ENCODE assay signal across 7 mouse cellular contexts in the genomic region with DNA sequence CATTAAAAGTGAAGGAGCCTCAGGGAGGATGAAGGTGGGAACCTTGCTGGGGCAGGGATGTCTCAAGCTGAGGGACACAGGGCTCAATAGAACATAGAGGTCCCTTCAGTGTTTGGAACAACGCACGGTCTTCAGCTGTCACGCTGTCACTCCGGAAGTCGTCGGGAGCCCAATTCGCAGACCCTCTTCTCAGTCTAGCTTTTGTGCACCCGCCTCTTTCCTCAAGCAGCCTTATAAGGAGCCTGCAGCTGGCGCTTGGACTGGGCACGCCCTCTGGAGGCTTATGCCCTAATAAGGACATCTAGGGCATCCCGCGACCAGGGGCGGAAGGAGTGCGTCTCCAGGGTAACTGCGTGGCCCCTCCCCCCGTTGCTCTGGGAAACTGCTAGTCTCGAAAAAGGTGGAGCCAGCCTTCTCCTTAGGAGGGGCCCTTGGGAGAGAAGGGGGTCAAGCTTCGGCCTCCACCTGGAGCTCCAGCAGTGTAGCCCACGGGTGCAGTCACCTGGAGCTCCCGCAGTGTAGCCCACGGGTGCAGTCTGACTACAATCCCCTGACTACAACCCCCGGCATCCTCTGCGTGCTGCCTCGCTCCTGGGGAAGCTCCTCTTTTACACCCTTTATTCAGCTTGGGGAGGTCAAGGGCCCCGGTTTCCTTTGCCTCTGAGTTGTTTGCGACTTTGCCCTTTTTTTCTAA. TPM values are rescaled to one million over a fixed set of nuclear protein-coding genes. Genes with fewer than 3 reads are reported as not detected.
DNase-seq lines count a peak whose midpoint lies in the region; ATAC-seq lines count a peak whose summit lies in the region.

No protein-coding gene starts in this region.

- H3K9ac ChIP-seq in intestine, embryonic 16.5 days (ENCODE audit: low read depth, low read length) = peak overlapping the region; percentile 71
- peak overlapping the region; percentile 63 for H3K9ac ChIP-seq in midbrain, embryonic 11.5 days (ENCODE audit: low read length)

- DNase-seq in adrenal gland, adult 2 months = peak; percentile 98
- DNase-seq in embryo, embryonic 9.5 days (ENCODE audit: extremely low spot score) = peak; percentile 98
- DNase-seq in gastrocnemius, postnatal 4 days (ENCODE audit: low spot score in 2 of 2) = peak; percentile 90 to 97
- peak; percentile 95 to 97 for DNase-seq in left cerebral cortex, postnatal 36 days (ENCODE audit: low spot score in 2 of 2)
- peak; percentile 100 for DNase-seq in midbrain, embryonic 11.5 days (ENCODE audit: low spot score, missing footprints)
- peak; percentile 98 for DNase-seq in skeletal muscle tissue, adult 2 months (ENCODE audit: low read depth, low spot score)

- no peaks in the 10 kb centered on the region for H3K9me3 ChIP-seq in intestine, embryonic 16.5 days (ENCODE audit: control insufficient read depth, low read length)
- no peaks in the 10 kb centered on the region for H3K9me3 ChIP-seq in midbrain, embryonic 11.5 days (ENCODE audit: control insufficient read depth, low read length)

- H3K4me3 ChIP-seq in intestine, embryonic 16.5 days (ENCODE audit: low read length) = peak overlapping the region; percentile 65
- peak overlapping the region; percentile 47 for H3K4me3 ChIP-seq in midbrain, embryonic 11.5 days (ENCODE audit: low read depth, low read length)

- peaks cover 29% of the 10 kb centered on the region for H3K4me1 ChIP-seq in intestine, embryonic 16.5 days (ENCODE audit: control insufficient read depth, insufficient read depth, low read length)
- H3K4me1 ChIP-seq in midbrain, embryonic 11.5 days (ENCODE audit: control insufficient read depth, insufficient read depth, low read length) = peaks cover 33% of the 10 kb centered on the region

- H3K27me3 ChIP-seq in intestine, embryonic 16.5 days (replicated peaks; ENCODE audit: control insufficient read depth, insufficient read depth, low read length) = no peaks in the 10 kb centered on the region
- no peaks in the 10 kb centered on the region for H3K27me3 ChIP-seq in midbrain, embryonic 11.5 days (ENCODE audit: control insufficient read depth, insufficient read depth, low read length)

- WGBS in intestine, embryonic 16.5 days = under 1% methylated on average over 26 of the region's 26 CpGs
- WGBS in midbrain, embryonic 11.5 days = under 1% methylated on average over 26 of the region's 26 CpGs

- peak; percentile 85 for ATAC-seq in intestine, embryonic 16.5 days
- peak; percentile 82 for ATAC-seq in midbrain, embryonic 11.5 days (ENCODE audit: low FRiP score)

- H3K36me3 ChIP-seq in intestine, embryonic 16.5 days (ENCODE audit: control insufficient read depth, insufficient read depth, low read length) = peaks cover 12% of the 10 kb centered on the region; the same call in 1 of the 2 replicates
- H3K36me3 ChIP-seq in midbrain, embryonic 11.5 days (ENCODE audit: control insufficient read depth, insufficient read depth, low read length) = peaks cover 10% of the 10 kb centered on the region

- intact Hi-C loops in left cerebral cortex, postnatal 36 days (cut with DNase I) = loop anchor here (1.0 to 2.0 kb wide), 3 partner anchors 26 to 64 kb away; a partner anchor contains a TSS

- H3K4me2 ChIP-seq in intestine, embryonic 16.5 days (ENCODE audit: low read depth, low read length) = peak overlapping the region; percentile 93
- peak overlapping the region; percentile 77 for H3K4me2 ChIP-seq in midbrain, embryonic 11.5 days

- H3K27ac ChIP-seq in intestine, embryonic 16.5 days (ENCODE audit: low read length) = peak overlapping the region; percentile 99
- peak overlapping the region; percentile 97 for H3K27ac ChIP-seq in midbrain, embryonic 11.5 days (ENCODE audit: low read depth, low read length)

RNA-seq across cellular contexts. Expression of a gene that starts 0.8 kb away (rescaled TPM):
- total RNA-seq in adrenal gland, adult 2 months (2021) = 10 to 100 TPM; 23.2 to 24.9 TPM
- 39.5 and 45.7 TPM in 2 replicates for polyA plus RNA-seq in adrenal gland, adult 2 months (2012; rRNA removed)
- total RNA-seq in gastrocnemius, postnatal 4 days (2021) = 10 to 100 TPM; 28.9 to 30.9 TPM
- polyA plus RNA-seq in intestine, embryonic 16.5 days (2015; fragmentation: Nextera tagmentation; extraction: Ambion mirVana) = 32.7 and 36.5 TPM in 2 replicates
- 10 to 100 TPM; 30.5 to 31.1 TPM for total RNA-seq in left cerebral cortex, postnatal 36 days (2021)
- polyA plus RNA-seq in midbrain, embryonic 11.5 days (2014; fragmentation: Nextera tagmentation; extraction: Ambion mirVana) = 38.4 TPM in 2 replicates

RNA-seq across cellular contexts. Expression of a gene that starts 1.2 kb away (rescaled TPM):
- 100 to 1,000 TPM; 732 to 783 TPM for total RNA-seq in adrenal gland, adult 2 months (2021)
- 308 and 311 TPM in 2 replicates for polyA plus RNA-seq in adrenal gland, adult 2 months (2012; rRNA removed)
- total RNA-seq in gastrocnemius, postnatal 4 days (2021) = 100 to 1,000 TPM; 557 to 593 TPM
- polyA plus RNA-seq in intestine, embryonic 16.5 days (2015; fragmentation: Nextera tagmentation; extraction: Ambion mirVana) = 2,274 and 2,378 TPM in 2 replicates
- 1,000 to 10,000 TPM; 1,319 to 1,567 TPM for total RNA-seq in left cerebral cortex, postnatal 36 days (2021)
- polyA plus RNA-seq in midbrain, embryonic 11.5 days (2014; fragmentation: Nextera tagmentation; extraction: Ambion mirVana) = 3,750 and 3,786 TPM in 2 replicates

RNA-seq across cellular contexts. Expression of a gene that starts 14.6 kb away (rescaled TPM):
- total RNA-seq in adrenal gland, adult 2 months (2021) = 1 to 10 TPM in 1 of 2 experiments, under 1 TPM in 1; 0.86 to 1.1 TPM
- 1.0 and 1.2 TPM in 2 replicates for polyA plus RNA-seq in adrenal gland, adult 2 months (2012; rRNA removed)
- 1 to 10 TPM; 1.3 to 1.8 TPM for total RNA-seq in gastrocnemius, postnatal 4 days (2021)
- not detected in 2 replicates for polyA plus RNA-seq in intestine, embryonic 16.5 days (2015; fragmentation: Nextera tagmentation; extraction: Ambion mirVana)
- 10 to 100 TPM in 1 of 2 experiments, 1 to 10 TPM in 1; 2.7 to 11.0 TPM for total RNA-seq in left cerebral cortex, postnatal 36 days (2021)
- polyA plus RNA-seq in midbrain, embryonic 11.5 days (2014; fragmentation: Nextera tagmentation; extraction: Ambion mirVana) = not detected in 2 replicates

RNA-seq across cellular contexts. Expression of a gene that starts 15.3 kb away (rescaled TPM):
- total RNA-seq in adrenal gland, adult 2 months (2021) = 100 to 1,000 TPM in 1 of 2 experiments, 10 to 100 TPM in 1; 49.7 to 107 TPM
- polyA plus RNA-seq in adrenal gland, adult 2 months (2012; rRNA removed) = 112 and 116 TPM in 2 replicates
- total RNA-seq in gastrocnemius, postnatal 4 days (2021) = 10 to 100 TPM; 57.2 to 68.1 TPM
- 106 and 112 TPM in 2 replicates for polyA plus RNA-seq in intestine, embryonic 16.5 days (2015; fragmentation: Nextera tagmentation; extraction: Ambion mirVana)
- total RNA-seq in left cerebral cortex, postnatal 36 days (2021) = 10 to 100 TPM; 11.2 to 16.0 TPM
- 52.7 and 54.7 TPM in 2 replicates for polyA plus RNA-seq in midbrain, embryonic 11.5 days (2014; fragmentation: Nextera tagmentation; extraction: Ambion mirVana)

RNA-seq across cellular contexts. Expression of a gene that starts 20.7 kb away (rescaled TPM):
- under 1 TPM; 0.75 to 0.79 TPM for total RNA-seq in adrenal gland, adult 2 months (2021)
- 0.71 and 1.1 TPM in 2 replicates for polyA plus RNA-seq in adrenal gland, adult 2 months (2012; rRNA removed)
- under 1 TPM in 1 of 2 experiments, not detected in 1; 0.16 TPM for total RNA-seq in gastrocnemius, postnatal 4 days (2021)
- polyA plus RNA-seq in intestine, embryonic 16.5 days (2015; fragmentation: Nextera tagmentation; extraction: Ambion mirVana) = 1.7 and 2.8 TPM in 2 replicates
- total RNA-seq in left cerebral cortex, postnatal 36 days (2021) = under 1 TPM in 1 of 2 experiments, not detected in 1; 0.86 TPM
- 2.4 and 3.0 TPM in 2 replicates for polyA plus RNA-seq in midbrain, embryonic 11.5 days (2014; fragmentation: Nextera tagmentation; extraction: Ambion mirVana)

Comparison
In these comparisons a context has a peak if more than half of its experiments do, and no peak if none do; other contexts are left out.
1. Peak in every context shown above with its lines: DNase-seq, ATAC-seq, H3K4me3 ChIP-seq and H3K27ac ChIP-seq.